Mouse (Mus musculus): ENCODE results near the gene Lhx3. TPM values are rescaled to one million over a fixed set of nuclear protein-coding genes. Genes with fewer than 3 reads are reported as not detected.

The Lhx3 gene
- polyA plus RNA-seq, 1 experiment from 2014 or later: not detected

DNA sequence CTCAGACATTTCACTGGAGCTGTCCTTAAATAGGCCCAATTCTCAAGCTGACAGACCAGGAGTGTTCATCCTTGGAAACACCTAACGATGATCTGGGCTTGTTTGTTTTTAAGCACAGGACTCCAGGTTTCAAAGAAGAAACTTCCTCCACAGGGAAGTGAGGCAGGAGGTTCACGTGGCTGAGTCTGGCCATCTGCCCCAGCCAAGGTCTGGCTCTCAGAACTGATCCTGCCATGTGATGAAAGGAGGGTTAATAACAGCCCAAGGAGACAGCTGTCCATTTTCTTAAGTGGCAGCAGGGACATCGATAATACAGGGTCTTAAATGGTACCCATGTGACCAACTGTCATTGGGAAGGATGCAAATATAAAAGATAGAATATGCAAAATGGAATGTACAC lies 1.5 kb upstream of the Lhx3 start:
- no peak overlapping the region for H3K4me3 ChIP-seq (ENCODE audit: low read length)
- no peaks in the 10 kb centered on the region for H3K4me1 ChIP-seq (ENCODE audit: control insufficient read depth, insufficient read depth, low read length)
- H3K9ac ChIP-seq (ENCODE audit: low read length): no peak overlapping the region
- H3K27me3 ChIP-seq (ENCODE audit: control insufficient read depth, insufficient read depth, low read length): peaks cover 39% of the 10 kb centered on the region
- H3K4me2 ChIP-seq (ENCODE audit: low read depth, low read length): no peak overlapping the region
- peaks cover 23% of the 10 kb centered on the region for H3K36me3 ChIP-seq (ENCODE audit: control insufficient read depth, insufficient read depth)
- no peak for ATAC-seq (replicated peaks; ENCODE audit: extremely low read depth, insufficient read depth, low FRiP score)
- H3K27ac ChIP-seq (ENCODE audit: low read length): no peak overlapping the region
- 74% methylated on average over 3 of the region's 3 CpGs for WGBS
- 0 out of 2 replicates have a peak, but pooled peaks cover 4% of the 10 kb centered on the region for H3K9me3 ChIP-seq (replicated peaks; ENCODE audit: control insufficient read depth, low read length)

DNA sequence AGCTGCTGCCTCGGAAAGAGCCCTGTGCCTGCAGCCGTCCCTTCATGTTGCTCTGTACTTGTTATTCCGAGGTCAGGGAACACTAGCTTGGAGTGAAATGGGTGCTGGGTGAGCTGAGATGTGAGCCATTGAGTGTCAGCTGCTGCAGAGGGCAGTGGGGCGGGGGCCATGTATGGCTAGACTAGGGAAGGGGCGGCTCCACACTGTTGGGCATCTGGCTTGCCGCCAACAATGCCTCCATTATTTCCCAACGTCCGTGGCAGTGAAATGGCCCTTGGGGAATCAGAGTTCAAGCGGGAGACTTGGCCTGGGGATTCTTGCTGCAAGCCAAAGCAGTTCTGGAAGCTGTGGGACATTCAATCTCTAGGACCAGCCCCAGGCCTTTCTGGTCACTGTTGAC lies 530 bp downstream of the Lhx3 start:
- peaks cover 60% of the 10 kb centered on the region for H3K27me3 ChIP-seq (ENCODE audit: control insufficient read depth, insufficient read depth, low read length)
- no peak overlapping the region for H3K9ac ChIP-seq (ENCODE audit: low read length)
- no peak overlapping the region for H3K27ac ChIP-seq (ENCODE audit: low read length)
- 13% methylated on average over 9 of the region's 9 CpGs for WGBS
- 0 out of 2 replicates have a peak, but pooled peaks cover 1% of the 10 kb centered on the region for H3K4me1 ChIP-seq (ENCODE audit: control insufficient read depth, insufficient read depth, low read length)
- no peak for ATAC-seq (replicated peaks; ENCODE audit: extremely low read depth, insufficient read depth, low FRiP score)
- H3K4me2 ChIP-seq (ENCODE audit: low read depth, low read length): no peak overlapping the region
- H3K4me3 ChIP-seq (ENCODE audit: low read length): no peak overlapping the region
- peaks cover 17% of the 10 kb centered on the region for H3K36me3 ChIP-seq (ENCODE audit: control insufficient read depth, insufficient read depth)
- 0 out of 2 replicates have a peak, but pooled peaks cover 4% of the 10 kb centered on the region for H3K9me3 ChIP-seq (replicated peaks; ENCODE audit: control insufficient read depth, low read length)

DNA sequence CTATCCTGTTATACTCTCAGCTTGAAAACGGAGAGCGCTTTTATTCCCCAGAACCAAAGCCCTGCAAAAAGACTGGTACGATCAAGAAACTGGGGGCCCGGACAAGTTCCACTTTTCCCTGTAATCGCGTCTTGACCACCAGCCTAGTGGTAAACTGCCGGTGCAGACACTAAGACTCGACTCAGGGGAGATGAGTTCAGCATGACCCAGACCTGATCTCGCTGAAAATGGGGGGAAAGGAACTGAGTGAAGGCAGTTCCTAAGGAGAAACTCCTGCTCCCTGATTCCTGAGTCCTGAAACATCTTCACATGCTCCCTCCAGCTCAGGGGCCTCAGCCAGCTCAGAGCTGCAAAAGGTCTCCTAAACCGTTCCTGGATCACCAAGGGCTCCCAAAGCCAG lies 2.3 kb downstream of the Lhx3 start:
- Histone ChIP-seq H3K4me1 (ENCODE audit: control insufficient read depth, insufficient read depth, low read length) (0 out of 2 replicates have a peak, but pooled peaks cover 3% of the 10 kb centered on the region), H3K27me3 (ENCODE audit: control insufficient read depth, insufficient read depth, low read length) (peaks cover 78% of the 10 kb centered on the region), H3K9me3 (replicated peaks; ENCODE audit: control insufficient read depth, low read length) (no peaks in the 10 kb centered on the region), H3K36me3 (ENCODE audit: control insufficient read depth, insufficient read depth) (peaks cover 4% of the 10 kb centered on the region), H3K4me2 (ENCODE audit: low read depth, low read length) (no peak overlapping the region), H3K4me3 (ENCODE audit: low read length) (no peak overlapping the region), H3K9ac (ENCODE audit: low read length) (no peak overlapping the region), H3K27ac (ENCODE audit: low read length) (no peak overlapping the region)
- ATAC-seq (replicated peaks; ENCODE audit: extremely low read depth, insufficient read depth, low FRiP score): no peak
- 14% methylated on average over 10 of the region's 10 CpGs for WGBS

DNA sequence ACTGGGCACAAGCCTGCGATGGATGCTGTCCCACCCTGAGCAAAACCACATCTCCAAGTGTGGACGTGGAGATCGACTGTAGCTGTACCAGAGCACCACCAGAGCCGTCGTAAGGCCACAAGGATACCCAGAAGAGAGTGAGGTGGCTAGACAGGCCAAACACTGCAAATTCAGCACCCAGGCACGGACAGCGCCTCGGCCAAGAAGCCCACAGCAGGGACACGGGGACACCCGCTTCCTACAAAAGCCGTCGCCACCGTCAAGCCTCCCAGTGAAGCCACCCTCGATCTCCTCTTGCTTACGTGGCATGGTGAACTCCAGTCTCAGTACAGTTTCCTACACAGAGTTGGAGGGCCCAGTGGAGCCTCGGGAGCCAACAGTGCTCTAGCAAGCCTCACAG lies 3.0 kb downstream of the Lhx3 start:
- WGBS: 2% methylated on average over 16 of the region's 16 CpGs
- H3K9ac ChIP-seq (ENCODE audit: low read length): no peak overlapping the region
- no peak overlapping the region for H3K4me3 ChIP-seq (ENCODE audit: low read length)
- H3K4me1 ChIP-seq (ENCODE audit: control insufficient read depth, insufficient read depth, low read length): 0 out of 2 replicates have a peak, but pooled peaks cover 3% of the 10 kb centered on the region
- no peaks in the 10 kb centered on the region for H3K36me3 ChIP-seq (ENCODE audit: control insufficient read depth, insufficient read depth)
- no peak overlapping the region for H3K4me2 ChIP-seq (ENCODE audit: low read depth, low read length)
- no peak for ATAC-seq (replicated peaks; ENCODE audit: extremely low read depth, insufficient read depth, low FRiP score)
- no peaks in the 10 kb centered on the region for H3K9me3 ChIP-seq (replicated peaks; ENCODE audit: control insufficient read depth, low read length)
- no peak overlapping the region for H3K27ac ChIP-seq (ENCODE audit: low read length)
- peaks cover 84% of the 10 kb centered on the region for H3K27me3 ChIP-seq (ENCODE audit: control insufficient read depth, insufficient read depth, low read length)

- 0 out of 2 replicates have a peak, but pooled peaks cover 3% of the 10 kb centered on the region for H3K4me1 ChIP-seq (ENCODE audit: control insufficient read depth, insufficient read depth, low read length)
- H3K27ac ChIP-seq (ENCODE audit: low read length): no peak overlapping the region
- WGBS: 2% methylated on average over 36 of the region's 36 CpGs
- peaks cover 98% of the 10 kb centered on the region for H3K27me3 ChIP-seq (ENCODE audit: control insufficient read depth, insufficient read depth, low read length)
- no peak overlapping the region for H3K9ac ChIP-seq (ENCODE audit: low read length)
- H3K36me3 ChIP-seq (ENCODE audit: control insufficient read depth, insufficient read depth): no peaks in the 10 kb centered on the region
- H3K4me2 ChIP-seq (ENCODE audit: low read depth, low read length): no peak overlapping the region
- no peaks in the 10 kb centered on the region for H3K9me3 ChIP-seq (replicated peaks; ENCODE audit: control insufficient read depth, low read length)
- no peak overlapping the region for H3K4me3 ChIP-seq (ENCODE audit: low read length)
- ATAC-seq (replicated peaks; ENCODE audit: extremely low read depth, insufficient read depth, low FRiP score): no peak
Observed at GRCm38 (mm10) chr2:26202849-26203475, 5.1 kb downstream of the Lhx3 start.

DNA sequence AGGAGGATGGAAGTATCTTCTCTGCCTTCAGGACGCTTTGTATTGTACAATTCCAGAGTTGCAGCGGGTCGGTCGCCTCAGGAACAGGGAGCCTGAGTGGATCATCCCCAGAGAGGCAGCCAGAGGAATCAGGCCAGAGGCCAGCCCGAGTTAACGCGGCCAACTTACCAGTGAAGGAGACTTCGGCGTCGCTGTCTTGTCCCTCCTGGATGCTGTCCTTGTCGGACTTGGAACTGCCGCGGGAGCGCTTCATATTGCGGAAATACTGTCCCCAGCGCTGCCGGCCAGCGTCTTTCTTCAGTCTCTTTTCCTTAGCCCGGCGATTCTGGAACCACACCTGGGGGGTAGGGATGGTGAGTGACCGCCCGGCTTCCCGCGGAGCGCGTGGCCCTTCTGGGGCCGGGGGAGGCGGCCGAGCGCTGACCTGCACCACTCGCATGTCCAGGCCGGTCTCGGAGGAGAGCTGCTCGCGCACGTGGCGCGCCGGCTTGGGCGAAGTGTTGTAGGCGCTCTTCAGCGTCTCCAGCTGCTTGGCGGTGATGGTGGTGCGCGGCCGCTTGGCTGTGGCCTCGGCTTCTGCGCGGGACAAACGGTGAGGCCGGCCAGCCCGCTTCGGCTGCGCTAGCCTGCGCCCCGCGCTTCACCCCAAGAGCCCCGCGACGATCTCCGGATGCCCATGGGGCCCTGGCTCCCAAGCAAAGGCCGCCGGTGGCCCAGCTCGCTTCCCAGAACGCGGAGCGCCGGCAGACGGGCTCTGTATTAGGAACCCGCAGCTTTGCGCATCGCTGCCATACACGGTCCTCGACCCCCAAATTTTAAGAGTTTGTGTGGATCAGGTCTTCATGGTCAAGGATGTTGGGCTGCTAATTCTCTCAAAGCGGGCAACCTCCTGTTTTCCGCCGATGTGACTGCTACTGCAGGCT lies 5.9 kb downstream of the Lhx3 start:
- Histone ChIP-seq H3K27ac (ENCODE audit: low read length) (no peak overlapping the region), H3K27me3 (ENCODE audit: control insufficient read depth, insufficient read depth, low read length) (peaks cover 97% of the 10 kb centered on the region), H3K9me3 (replicated peaks; ENCODE audit: control insufficient read depth, low read length) (no peaks in the 10 kb centered on the region), H3K36me3 (ENCODE audit: control insufficient read depth, insufficient read depth) (no peaks in the 10 kb centered on the region), H3K9ac (ENCODE audit: low read length) (no peak overlapping the region), H3K4me3 (ENCODE audit: low read length) (0 out of 2 replicates have a peak overlapping the region, but pooled peaks have one; percentile 7), H3K4me1 (ENCODE audit: control insufficient read depth, insufficient read depth, low read length) (0 out of 2 replicates have a peak, but pooled peaks cover 3% of the 10 kb centered on the region), H3K4me2 (ENCODE audit: low read depth, low read length) (no peak overlapping the region)
- no peak for ATAC-seq (replicated peaks; ENCODE audit: extremely low read depth, insufficient read depth, low FRiP score)
- WGBS: 1% methylated on average over 77 of the region's 77 CpGs

DNA sequence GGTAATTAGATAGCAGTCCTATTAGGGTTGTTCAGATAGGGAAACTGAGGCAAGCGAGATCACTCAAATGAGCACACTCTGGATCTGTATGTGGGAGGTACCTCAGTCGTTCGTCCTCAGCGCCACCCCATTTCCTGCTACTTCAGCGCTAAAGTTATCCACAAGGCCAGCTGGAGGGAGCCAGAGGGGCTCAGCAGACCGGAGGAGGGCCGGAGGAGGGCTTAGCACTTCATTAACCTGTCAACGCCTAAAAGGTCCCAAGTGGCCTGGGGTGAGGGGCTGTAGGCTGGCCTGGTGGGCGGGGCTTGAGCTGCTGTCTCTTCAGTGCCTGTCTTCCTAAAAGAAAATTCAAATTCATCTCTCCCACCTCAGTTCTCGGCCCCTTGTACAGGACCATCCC lies 9.6 kb downstream of the Lhx3 start:
- no peaks in the 10 kb centered on the region for H3K36me3 ChIP-seq (ENCODE audit: control insufficient read depth, insufficient read depth)
- WGBS: under 1% methylated on average over 10 of the region's 10 CpGs
- peaks cover 80% of the 10 kb centered on the region for H3K27me3 ChIP-seq (ENCODE audit: control insufficient read depth, insufficient read depth, low read length)
- H3K4me1 ChIP-seq (ENCODE audit: control insufficient read depth, insufficient read depth, low read length): 0 out of 2 replicates have a peak, but pooled peaks cover 3% of the 10 kb centered on the region
- H3K9ac ChIP-seq (ENCODE audit: low read length): no peak overlapping the region
- no peak overlapping the region for H3K27ac ChIP-seq (ENCODE audit: low read length)
- no peaks in the 10 kb centered on the region for H3K9me3 ChIP-seq (replicated peaks; ENCODE audit: control insufficient read depth, low read length)
- peak overlapping the region; percentile 22; the same call in 1 of the 2 replicates for H3K4me2 ChIP-seq (ENCODE audit: low read depth, low read length)
- 0 out of 2 replicates have a peak, but pooled peaks have one; percentile 46 for ATAC-seq (replicated peaks; ENCODE audit: extremely low read depth, insufficient read depth, low FRiP score)
- H3K4me3 ChIP-seq (ENCODE audit: low read length): no peak overlapping the region

DNA sequence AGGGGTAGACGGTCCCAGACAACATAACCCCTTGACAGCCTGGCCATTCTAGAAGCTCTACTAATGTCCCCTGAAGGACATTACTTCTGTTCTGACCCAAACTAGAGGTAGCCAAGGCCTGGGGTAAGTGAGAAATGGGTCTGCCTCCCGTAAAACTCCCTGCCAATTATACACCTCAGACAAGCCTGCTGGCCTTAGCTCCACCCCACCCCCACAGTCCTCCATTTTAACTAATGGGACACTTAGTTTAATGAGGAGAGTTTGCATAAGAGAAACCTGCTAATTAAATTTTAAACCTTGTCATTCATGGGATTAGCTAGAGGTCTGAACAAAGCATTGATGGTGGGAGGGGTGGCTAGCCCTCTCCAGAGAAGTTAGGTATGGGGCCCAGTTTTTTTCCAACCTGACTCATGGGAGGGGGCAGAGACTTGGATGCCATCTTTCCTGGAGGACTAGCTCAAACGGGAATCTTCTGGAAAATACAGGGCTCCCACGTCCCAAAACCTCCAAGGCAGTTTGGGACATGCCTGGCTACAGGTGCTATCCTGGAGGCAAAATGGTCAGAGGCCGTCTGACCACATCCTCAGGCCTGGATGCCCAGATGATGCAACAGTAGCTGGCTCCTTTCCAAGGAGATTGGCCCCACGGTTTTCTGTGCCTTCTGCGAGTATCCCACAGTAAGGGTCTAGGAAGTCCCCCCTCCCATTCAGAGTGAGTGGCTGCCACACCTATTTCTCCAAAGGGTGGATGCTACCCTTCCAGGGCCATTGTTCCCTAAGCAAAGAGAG lies 13.3 kb downstream of the Lhx3 start:
- H3K4me1 ChIP-seq (ENCODE audit: control insufficient read depth, insufficient read depth, low read length): no peaks in the 10 kb centered on the region
- no peak overlapping the region for H3K27ac ChIP-seq (ENCODE audit: low read length)
- no peaks in the 10 kb centered on the region for H3K36me3 ChIP-seq (ENCODE audit: control insufficient read depth, insufficient read depth)
- 40% methylated on average over 7 of the region's 7 CpGs for WGBS
- H3K9ac ChIP-seq (ENCODE audit: low read length): no peak overlapping the region
- H3K27me3 ChIP-seq (ENCODE audit: control insufficient read depth, insufficient read depth, low read length): peaks cover 51% of the 10 kb centered on the region
- no peak overlapping the region for H3K4me2 ChIP-seq (ENCODE audit: low read depth, low read length)
- no peaks in the 10 kb centered on the region for H3K9me3 ChIP-seq (replicated peaks; ENCODE audit: control insufficient read depth, low read length)
- no peak for ATAC-seq (replicated peaks; ENCODE audit: extremely low read depth, insufficient read depth, low FRiP score)
- no peak overlapping the region for H3K4me3 ChIP-seq (ENCODE audit: low read length)
